Mouse (Mus musculus) kidney, embryonic 16.5 days (tissue): ENCODE measurements around the gene Cbfa2t3. TPM values are rescaled to one million over a fixed set of nuclear protein-coding genes. Genes with fewer than 3 reads are reported as not detected.
A peak's percentile ranks its signal among the peaks of the same experiment; 100 is the strongest.

ENCODE experiments used
- ATAC-seq: fragments of 200-750 bp; cut with Nextera tagmentation; 2 replicates; pipeline ENCODE4 v1.8.0; 2017; ENCODE audit warnings: moderate TSS enrichment; ENCODE audit not compliant: low FRiP score, low TSS enrichment
- H3K27ac ChIP-seq: fragments of 300-500 bp; sonication (generic); 2 replicates; pipeline ENCODE4 v1.5.1; 2014; ENCODE audit warnings: low read length
- H3K27me3 ChIP-seq: fragments of 300-500 bp; sonication (generic); 2 replicates; pipeline ENCODE4 v1.6.1; 2014; ENCODE audit warnings: low read length, control low read depth, mixed read lengths; ENCODE audit not compliant: insufficient read depth
- H3K36me3 ChIP-seq: fragments of 300-500 bp; sonication (generic); 2 replicates; pipeline ENCODE4 v1.6.1; 2014; ENCODE audit warnings: low read length, control low read depth, mixed read lengths; ENCODE audit not compliant: insufficient read depth
- H3K4me1 ChIP-seq: fragments of 300-500 bp; sonication (generic); 2 replicates; pipeline ENCODE4 v1.6.1; 2014; ENCODE audit warnings: low read length, control low read depth, mixed read lengths; ENCODE audit not compliant: insufficient read depth
- H3K4me2 ChIP-seq: fragments of 300-500 bp; sonication (generic); replicated peaks from 2 replicates; pipeline ENCODE4 v1.6.1; 2014; ENCODE audit warnings: low read depth, low read length
- H3K4me3 ChIP-seq: fragments of 300-500 bp; sonication (generic); 2 replicates; pipeline ENCODE4 v1.5.1; 2014; ENCODE audit warnings: mild to moderate bottlenecking, low read length
- H3K9ac ChIP-seq: fragments of 300-500 bp; sonication (generic); replicated peaks from 2 replicates; pipeline ENCODE4 v1.6.1; 2014; ENCODE audit warnings: low read length
- H3K9me3 ChIP-seq: fragments of 300-500 bp; sonication (generic); 2 replicates; pipeline ENCODE4 v1.6.1; 2016; ENCODE audit warnings: low read length, control low read depth
- WGBS: fragments of 180-500 bp; shearing (Covaris S2); extraction: QIAGEN DNeasy Blood & Tissue Kit; methylation state at CpG from one replicate; pipeline ENCODE4 v1.1.7; 2014; 5-methylcytosine and 5-hydroxymethylcytosine counted together
- polyA plus RNA-seq: library from polyadenylated mRNA; unstranded; fragments of >200 nt; fragmentation: Nextera tagmentation; extraction: Ambion mirVana; gene quantifications from 2 replicates; pipeline ENCODE4 v1.2.1, GENCODE M21; 2015

Gene Cbfa2t3
- polyA plus RNA-seq, 1 experiment from 2014 or later: 3.5 TPM

DNA sequence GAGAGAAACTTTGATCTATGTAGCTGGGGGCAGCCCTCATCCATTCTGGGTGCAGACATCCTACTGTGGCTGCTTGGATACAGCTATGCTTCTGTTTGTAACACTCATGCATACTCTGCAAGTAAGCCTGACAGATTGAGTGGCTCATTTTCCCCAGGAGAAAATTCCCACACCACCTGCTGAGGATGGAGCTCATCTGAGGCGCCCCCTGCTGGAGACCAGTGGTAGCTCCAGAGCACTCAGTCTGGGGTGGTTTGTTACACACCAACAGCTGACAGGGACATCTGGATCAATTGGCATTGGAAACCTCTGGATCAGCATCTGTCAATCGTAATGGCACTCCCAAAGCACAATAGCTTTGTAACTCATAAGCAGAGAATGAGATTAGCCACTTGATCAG, 38.9 kb downstream of the Cbfa2t3 start:
- H3K4me1 ChIP-seq: peaks cover 56% of the 10 kb centered on the region
- H3K4me2 ChIP-seq: no peak overlapping the region
- H3K9ac ChIP-seq: no peak overlapping the region
- no peak overlapping the region for H3K27ac ChIP-seq
- H3K9me3 ChIP-seq: no peaks in the 10 kb centered on the region
- WGBS: 72% methylated on average over 2 of the region's 2 CpGs
- no peaks in the 10 kb centered on the region for H3K36me3 ChIP-seq
- H3K4me3 ChIP-seq: no peak overlapping the region
- no peak for ATAC-seq
- H3K27me3 ChIP-seq: no peaks in the 10 kb centered on the region

DNA sequence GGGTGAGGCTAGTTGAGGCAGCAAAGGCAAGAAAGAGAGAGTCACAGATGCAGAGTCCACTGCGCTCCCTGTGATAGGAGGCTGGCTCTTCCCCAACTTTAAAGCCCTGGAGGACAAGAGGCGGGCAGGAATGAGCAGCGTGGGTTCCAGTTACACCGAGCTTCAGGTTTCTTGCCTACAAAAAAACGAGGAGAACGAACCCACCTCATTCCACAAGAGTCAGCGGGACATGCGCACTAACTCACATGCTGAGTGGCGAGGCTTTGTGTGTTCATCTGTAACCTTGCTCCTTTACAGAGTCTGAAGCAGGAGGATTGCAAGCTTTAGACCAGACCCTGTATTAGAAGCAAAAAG, 40.1 kb downstream of the Cbfa2t3 start:
- Histone ChIP-seq H3K27me3 (no peaks in the 10 kb centered on the region), H3K9me3 (no peaks in the 10 kb centered on the region), H3K36me3 (no peaks in the 10 kb centered on the region), H3K4me1 (peaks cover 57% of the 10 kb centered on the region), H3K9ac (no peak overlapping the region), H3K4me2 (no peak overlapping the region), H3K27ac (no peak overlapping the region), H3K4me3 (no peak overlapping the region)
- no peak for ATAC-seq
- 42% methylated on average over 9 of the region's 9 CpGs for WGBS

DNA sequence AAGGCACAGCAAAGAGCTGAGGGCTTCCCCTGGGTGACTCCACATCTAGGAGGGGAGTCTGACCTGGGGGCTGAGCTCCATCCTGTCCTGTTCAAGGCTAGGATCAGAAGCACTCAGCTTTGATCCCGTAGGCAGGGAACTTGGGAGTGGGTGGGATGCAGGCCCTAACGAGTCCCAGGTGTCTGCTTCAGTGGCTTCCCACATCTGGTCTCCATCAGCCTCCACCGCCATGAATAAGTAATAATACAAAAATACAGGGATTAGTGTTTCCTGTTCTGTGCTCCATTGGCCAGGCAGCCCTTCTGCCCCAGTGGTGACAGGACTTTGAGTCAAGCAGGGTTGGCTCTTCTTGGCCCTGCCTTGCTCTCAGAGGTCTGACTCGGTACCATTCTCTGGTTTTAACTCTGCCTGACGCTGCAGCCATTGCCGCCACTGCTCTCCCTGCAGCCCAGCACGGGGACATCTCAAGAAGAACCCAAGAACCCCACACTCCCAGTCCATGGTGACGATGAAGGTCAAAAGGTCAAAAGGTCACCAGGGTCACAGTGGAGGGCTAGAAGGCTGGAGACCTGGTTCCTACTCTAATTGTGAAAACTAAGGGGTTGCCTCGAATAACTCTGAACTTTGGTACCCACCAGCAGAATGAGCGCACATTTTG, 40.6 kb downstream of the Cbfa2t3 start:
- H3K27me3 ChIP-seq: no peaks in the 10 kb centered on the region
- no peaks in the 10 kb centered on the region for H3K9me3 ChIP-seq
- H3K4me3 ChIP-seq: no peak overlapping the region
- H3K4me1 ChIP-seq: peaks cover 57% of the 10 kb centered on the region
- H3K4me2 ChIP-seq: no peak overlapping the region
- no peak for ATAC-seq
- H3K27ac ChIP-seq: no peak overlapping the region
- no peak overlapping the region for H3K9ac ChIP-seq
- no peaks in the 10 kb centered on the region for H3K36me3 ChIP-seq
- WGBS: 56% methylated on average over 10 of the region's 10 CpGs

DNA sequence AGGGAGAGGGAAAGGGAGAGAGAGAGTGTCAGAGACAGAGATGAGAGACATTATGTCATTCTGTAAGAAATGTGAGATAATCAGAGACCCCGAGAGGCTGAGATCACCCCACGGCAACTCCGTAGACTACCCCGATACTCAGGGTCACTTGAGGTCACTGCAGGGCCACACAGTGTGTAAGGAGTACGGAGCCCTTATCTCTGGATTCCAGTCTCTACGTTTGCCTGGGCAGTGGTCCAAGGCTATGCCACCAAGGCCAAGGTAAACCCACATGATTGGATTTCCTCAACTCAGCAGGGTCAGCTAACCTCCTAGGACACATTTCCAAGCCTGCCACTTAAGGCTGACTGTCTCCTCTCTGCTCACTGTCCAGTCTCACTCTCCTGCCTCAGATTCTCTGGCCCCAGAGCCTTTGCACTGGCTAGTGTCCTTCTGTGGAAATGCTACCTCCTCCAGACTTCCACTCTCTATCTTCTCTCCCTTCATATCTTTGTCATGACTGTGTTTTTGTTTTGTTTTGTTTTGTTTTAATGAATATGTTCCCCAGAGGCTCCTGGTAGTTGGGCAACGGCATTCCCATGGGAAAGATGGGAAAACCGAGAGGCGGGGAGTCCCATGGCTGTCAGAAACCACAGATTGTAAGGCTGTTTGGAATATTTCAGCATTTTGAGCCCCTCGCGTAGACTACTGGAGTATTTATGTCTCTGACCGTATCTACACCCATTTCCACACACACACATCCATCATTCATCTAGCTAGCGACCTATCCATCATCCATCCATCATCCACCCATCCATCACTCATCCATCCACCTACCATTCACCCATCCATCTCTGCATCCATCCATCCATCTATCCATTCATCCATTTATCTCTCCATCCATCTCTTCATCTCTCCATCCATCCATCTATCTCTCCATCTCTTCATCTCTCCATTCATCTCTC, 42.6 kb downstream of the Cbfa2t3 start:
- 64% methylated on average over 13 of the region's 13 CpGs for WGBS
- Histone ChIP-seq H3K4me2 (no peak overlapping the region), H3K27me3 (no peaks in the 10 kb centered on the region), H3K36me3 (no peaks in the 10 kb centered on the region), H3K9me3 (no peaks in the 10 kb centered on the region), H3K9ac (no peak overlapping the region), H3K27ac (peak overlapping the region; percentile 35; the same call in 1 of the 2 replicates), H3K4me1 (peaks cover 51% of the 10 kb centered on the region), H3K4me3 (no peak overlapping the region)
- no peak for ATAC-seq

DNA sequence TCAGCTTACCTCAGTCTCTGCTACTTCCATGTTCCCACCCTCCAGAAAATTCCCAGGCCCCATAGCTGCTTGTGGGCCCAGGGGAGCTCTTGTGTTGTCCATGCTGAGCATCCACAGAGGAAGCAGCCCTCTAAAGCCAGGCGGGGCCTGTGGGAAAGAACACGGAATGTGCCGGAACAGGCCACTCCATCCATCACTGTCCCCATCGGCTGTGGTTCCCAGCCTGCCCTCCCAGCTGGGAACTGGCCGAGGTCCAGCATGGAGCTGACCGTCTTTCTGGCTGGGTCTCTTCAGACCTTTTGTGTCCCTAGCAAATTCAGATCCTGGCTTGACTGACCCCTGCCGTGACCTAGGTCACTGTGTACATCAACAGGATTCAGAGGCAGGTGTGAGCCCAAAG, 44.1 kb downstream of the Cbfa2t3 start:
- H3K9ac ChIP-seq: no peak overlapping the region
- H3K4me2 ChIP-seq: no peak overlapping the region
- H3K27ac ChIP-seq: 0 out of 2 replicates have a peak overlapping the region, but pooled peaks have one; percentile 24
- peak; percentile 52 for ATAC-seq
- no peak overlapping the region for H3K4me3 ChIP-seq
- H3K4me1 ChIP-seq: peaks cover 43% of the 10 kb centered on the region
- H3K9me3 ChIP-seq: no peaks in the 10 kb centered on the region
- WGBS: 36% methylated on average over 7 of the region's 7 CpGs
- H3K27me3 ChIP-seq: no peaks in the 10 kb centered on the region
- H3K36me3 ChIP-seq: no peaks in the 10 kb centered on the region

DNA sequence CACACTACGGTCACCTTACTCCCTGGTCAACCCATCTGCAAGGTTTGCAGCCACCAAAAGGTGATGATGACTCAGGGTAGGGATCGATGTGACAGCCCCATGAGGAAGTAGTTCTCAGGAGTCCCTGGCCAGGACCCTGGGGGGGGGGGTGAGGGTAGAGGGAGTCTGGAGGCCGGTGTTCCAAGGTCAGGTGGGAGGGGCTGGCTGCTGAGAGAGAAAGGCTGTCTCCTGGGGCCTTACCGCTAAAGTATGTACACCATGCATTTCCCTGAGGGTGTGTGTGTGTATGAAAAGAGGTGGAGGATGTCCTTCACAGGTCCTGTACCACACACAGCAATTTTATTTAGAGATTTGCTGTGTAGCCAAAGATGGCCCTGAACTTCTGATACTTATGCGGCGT, 46.3 kb downstream of the Cbfa2t3 start:
- no peak overlapping the region for H3K9ac ChIP-seq
- WGBS: 64% methylated on average over 6 of the region's 6 CpGs
- peaks cover 38% of the 10 kb centered on the region for H3K4me1 ChIP-seq
- no peaks in the 10 kb centered on the region for H3K9me3 ChIP-seq
- no peak for ATAC-seq
- H3K27ac ChIP-seq: no peak overlapping the region
- H3K36me3 ChIP-seq: no peaks in the 10 kb centered on the region
- no peaks in the 10 kb centered on the region for H3K27me3 ChIP-seq
- no peak overlapping the region for H3K4me2 ChIP-seq
- H3K4me3 ChIP-seq: no peak overlapping the region

DNA sequence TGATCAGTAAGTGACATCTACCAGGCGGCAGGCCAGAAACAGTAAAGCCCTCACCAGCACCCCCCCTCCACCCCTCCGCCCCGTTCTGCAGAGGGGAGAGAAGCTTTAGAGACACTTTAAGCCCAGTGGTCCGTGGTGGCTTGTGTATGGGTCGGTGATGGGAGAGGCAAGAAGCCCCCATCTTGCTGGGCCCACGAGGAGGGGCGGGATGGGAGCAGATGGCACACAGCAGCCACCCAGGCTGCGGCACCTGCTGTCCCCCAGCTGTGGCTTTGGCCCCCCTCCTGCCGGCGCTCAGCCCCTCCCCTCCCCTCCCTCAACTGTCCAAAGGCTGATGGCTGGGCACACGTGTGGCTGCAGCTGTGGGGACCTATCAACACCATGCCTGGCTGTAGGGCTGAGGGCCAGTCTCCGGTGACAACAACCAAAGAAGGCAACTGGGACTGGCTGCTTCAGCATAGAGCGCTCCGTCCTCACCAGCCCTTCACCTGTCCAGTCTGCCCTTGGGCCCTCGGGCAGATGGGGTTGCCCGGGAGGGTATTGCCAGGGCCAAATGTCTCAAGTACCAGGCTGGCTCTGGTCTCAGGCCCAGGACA, 47.5 kb downstream of the Cbfa2t3 start:
- no peak overlapping the region for H3K4me2 ChIP-seq
- no peak overlapping the region for H3K27ac ChIP-seq
- WGBS: 80% methylated on average over 16 of the region's 16 CpGs
- H3K4me1 ChIP-seq: peaks cover 38% of the 10 kb centered on the region
- no peaks in the 10 kb centered on the region for H3K27me3 ChIP-seq
- no peaks in the 10 kb centered on the region for H3K36me3 ChIP-seq
- no peak for ATAC-seq
- H3K4me3 ChIP-seq: no peak overlapping the region
- H3K9me3 ChIP-seq: no peaks in the 10 kb centered on the region
- no peak overlapping the region for H3K9ac ChIP-seq

DNA sequence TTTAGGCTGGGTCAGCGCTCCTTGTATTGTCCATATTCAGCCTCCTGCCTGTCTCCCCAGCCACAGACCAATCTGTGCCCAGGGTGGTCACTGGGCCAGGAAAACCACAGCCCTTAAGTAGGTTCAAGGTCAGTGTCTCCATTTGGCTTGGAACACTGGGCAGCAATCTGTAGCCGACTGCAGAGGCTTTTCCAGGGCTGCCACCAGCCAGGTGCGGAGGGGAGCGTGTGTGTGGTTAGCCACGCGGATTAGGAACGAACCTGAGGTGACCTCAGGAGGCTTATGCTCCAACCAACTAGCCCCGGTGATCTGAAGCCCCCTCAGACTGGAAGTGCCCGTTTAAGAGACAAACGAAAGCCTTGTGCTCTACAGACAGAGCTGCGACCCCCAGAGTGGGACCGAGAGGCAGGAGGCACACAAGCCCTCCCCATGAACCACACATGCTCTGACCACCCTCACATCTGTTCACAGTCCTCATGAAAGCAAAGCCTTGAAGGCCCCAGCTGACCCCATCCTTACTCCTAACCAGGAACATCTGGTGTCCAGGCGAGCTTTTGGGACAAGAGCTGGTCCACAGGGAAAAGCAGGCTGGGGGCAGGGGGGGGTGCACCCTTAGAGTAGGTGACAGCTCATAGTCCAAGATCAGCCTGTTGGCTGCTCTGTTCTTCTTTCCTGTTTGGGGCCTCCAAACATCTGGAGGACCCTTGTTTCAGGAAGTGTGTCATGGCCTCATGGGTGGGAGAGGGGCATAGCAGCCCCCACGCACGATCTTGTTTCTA, 50.5 kb downstream of the Cbfa2t3 start:
- 55% methylated on average over 15 of the region's 15 CpGs for WGBS
- Histone ChIP-seq H3K36me3 (no peaks in the 10 kb centered on the region), H3K4me3 (no peak overlapping the region), H3K4me2 (no peak overlapping the region), H3K9ac (no peak overlapping the region), H3K9me3 (no peaks in the 10 kb centered on the region), H3K27me3 (no peaks in the 10 kb centered on the region), H3K4me1 (peaks cover 15% of the 10 kb centered on the region; the same call in 1 of the 2 replicates), H3K27ac (no peak overlapping the region)
- ATAC-seq: no peak

DNA sequence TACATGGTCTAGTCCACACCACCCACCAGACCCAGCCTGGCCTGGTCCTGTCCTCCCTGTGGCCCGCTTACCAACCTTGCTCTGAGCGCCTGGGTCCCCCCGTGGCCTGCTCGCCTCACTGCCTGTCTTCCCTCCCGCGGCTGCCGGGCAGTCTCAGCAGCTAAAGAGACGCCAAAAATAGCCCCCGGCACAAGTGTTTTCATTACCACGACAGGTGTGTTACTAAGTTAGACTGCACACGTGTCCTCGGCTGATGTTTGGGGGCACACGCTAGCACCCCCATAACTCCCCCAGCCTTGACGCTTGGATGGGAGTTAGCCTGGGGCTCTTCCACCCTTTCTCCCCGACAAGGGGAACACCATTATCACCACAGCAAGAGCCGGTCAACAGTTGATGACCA, 52.6 kb downstream of the Cbfa2t3 start:
- H3K4me1 ChIP-seq: peaks cover 8% of the 10 kb centered on the region; the same call in 1 of the 2 replicates
- H3K9me3 ChIP-seq: no peaks in the 10 kb centered on the region
- no peak overlapping the region for H3K9ac ChIP-seq
- no peaks in the 10 kb centered on the region for H3K36me3 ChIP-seq
- no peak overlapping the region for H3K4me2 ChIP-seq
- ATAC-seq: no peak
- WGBS: 83% methylated on average over 16 of the region's 16 CpGs
- no peak overlapping the region for H3K4me3 ChIP-seq
- no peaks in the 10 kb centered on the region for H3K27me3 ChIP-seq
- no peak overlapping the region for H3K27ac ChIP-seq
